Mouse (Mus musculus) heart, postnatal 10 days (tissue): ENCODE measurements around the gene Zfp488. TPM values are rescaled to one million over a fixed set of nuclear protein-coding genes. Genes with fewer than 3 reads are reported as not detected.

ENCODE experiments used
- DNase-seq, 2 experiments: peaks; one replicate each; pipeline ENCODE4 v3.0.0; 2021
- intact Hi-C: fragments of 180-260 bp; cut with DNase I; formaldehyde crosslinking; loops from one replicate; pipeline ENCODE4 v1.15.1; 2025
- total RNA-seq, 2 experiments: library from RNA; stranded (reverse); gene quantifications; 2 replicates each; pipeline ENCODE4 v1.2.3; 2021

Zfp488 gene
- total RNA-seq, result under 1 TPM in 1 of 2 experiments, not detected in 1; 0.07 TPM

DNA sequence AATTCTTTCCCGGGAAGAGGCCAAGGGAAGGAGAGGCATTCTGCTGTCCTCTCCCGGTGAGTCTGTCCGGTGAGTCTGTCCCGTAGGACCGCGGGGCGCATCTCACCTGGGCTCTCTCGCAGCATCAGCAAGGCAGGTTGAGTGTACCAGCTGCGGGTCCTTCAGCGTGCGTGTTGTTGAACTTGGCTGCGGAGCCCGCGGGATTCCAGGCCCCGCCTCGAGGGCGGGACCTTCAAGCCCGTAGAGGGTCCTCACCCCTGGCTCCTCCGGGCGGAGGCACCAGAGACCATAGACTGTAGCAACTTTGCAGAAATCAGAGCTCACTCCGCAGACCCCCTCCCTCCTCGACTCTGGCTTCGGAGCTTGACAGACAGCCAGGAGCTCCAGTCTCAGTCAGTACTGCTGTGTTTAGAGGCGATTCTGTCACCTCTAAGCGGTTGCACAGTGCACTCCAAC lies at the start of gene Zfp488:
Gene Zfp488, minus strand, starts transcription at position 161 of the 456 bp plus-strand sequence.
- intact Hi-C loops, result no loop called here
- DNase-seq, result peak in 1 of 2 experiments; percentile 6

DNA sequence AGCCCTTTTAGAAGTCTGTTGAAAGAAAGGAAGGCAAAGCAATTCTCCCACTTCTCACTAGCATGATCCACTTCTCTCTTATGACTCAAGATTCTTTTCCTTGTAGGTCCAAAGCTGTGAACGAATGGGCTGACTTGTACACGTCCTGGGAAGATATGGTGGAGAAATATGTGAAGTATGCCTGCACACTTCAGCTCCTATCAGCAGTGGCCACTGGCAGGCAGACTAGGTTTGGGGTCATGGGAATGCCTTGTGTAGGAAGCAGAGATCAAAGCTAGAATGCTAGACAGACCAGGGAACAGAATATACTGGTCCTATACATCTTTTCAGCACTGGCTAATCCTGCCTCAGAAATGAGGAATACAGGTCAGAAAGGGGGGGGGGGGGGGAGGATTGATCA lies 48.1 kb upstream of the Zfp488 start:
- intact Hi-C loops, result no loop called here
- peak; percentile 3 to 12 for DNase-seq

DNA sequence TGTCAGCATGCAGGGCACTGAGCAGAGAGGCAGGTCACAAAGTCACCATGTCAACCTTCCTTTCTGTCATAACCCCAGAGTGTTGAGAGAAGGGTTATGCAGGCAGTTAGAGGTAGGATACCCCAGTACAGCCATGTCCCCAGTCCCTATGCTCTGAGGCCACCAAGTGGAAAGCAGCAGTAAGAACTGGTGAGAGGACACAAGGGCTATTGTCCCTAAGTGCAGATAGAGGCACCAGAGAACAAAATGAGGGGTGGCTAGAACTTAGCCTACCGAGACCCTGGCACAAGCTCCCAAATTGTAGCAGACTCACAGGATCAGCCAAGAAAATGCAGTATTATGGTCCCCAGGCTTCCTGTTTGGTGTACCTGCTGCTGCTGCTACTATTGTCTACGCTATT lies 38.4 kb upstream of the Zfp488 start:
- no peak for DNase-seq
- intact Hi-C loops, result no loop called here

DNA sequence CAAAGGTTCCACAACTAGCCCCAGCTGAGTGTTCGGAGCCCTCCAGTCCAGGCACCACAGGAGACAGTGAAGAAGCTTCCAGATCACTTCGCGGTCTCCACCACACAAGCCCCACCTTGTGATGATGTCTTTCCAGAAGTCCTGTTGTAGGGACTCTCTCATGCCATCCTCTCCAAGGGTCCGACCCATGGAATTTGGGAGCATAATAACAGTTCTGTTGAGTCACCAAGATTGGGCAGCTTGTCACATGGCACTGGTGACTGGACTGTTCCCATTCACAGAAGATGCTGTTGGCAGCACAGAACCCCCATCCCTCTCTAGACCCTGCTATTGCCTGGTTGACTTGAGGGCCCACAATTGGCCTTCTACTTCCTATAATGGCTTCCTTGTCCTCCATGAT lies 37.8 kb upstream of the Zfp488 start, which contains the start of gene Gm5460:
Gene Gm5460, plus strand, starts transcription at position 378 of the 400 bp plus-strand sequence.
- DNase-seq, result no peak
- intact Hi-C loops, result no loop called here

DNA sequence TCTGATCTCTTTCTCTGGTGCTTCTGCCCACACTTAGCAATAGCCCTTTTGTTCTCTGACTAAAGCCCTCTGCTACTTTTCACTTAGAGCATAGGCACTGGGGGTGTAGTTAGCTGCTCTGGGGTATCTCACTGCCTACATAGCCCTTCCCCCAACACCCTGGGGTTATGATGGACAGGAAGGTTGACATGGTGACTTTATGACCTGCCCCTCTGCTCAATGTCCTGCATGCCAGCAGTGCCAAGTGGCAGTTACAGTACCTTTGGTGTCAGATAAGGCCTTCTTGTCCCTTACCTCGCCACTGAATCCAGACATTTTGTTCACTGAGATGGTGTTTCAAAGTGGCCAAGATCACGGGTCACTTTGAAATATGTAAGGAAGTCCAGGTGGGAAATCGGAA lies 36.5 kb upstream of the Zfp488 start, which contains the start of gene Gm30083:
Gene Gm30083, minus strand, starts transcription at position 120 of the 400 bp plus-strand sequence.
- intact Hi-C loops, result no loop called here
- DNase-seq, result no peak

DNA sequence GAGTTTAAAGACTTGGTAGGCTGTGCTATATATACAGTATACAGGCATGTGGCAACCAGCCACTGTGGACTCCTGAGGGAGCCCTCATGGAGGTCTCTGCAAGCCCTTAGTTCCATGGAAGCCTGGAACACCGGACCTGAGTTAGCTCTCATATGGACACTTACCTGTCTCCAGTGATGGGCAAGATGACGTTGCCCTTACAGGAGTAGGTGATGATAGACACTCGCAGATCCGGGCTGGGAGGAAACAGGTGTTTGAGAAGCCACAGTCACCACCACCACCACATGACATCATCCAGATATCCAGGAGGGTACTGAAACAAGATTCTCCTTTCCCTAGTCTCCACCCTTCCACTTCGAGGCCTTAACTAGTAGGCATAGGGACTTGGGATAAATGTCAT lies 23.8 kb upstream of the Zfp488 start:
- intact Hi-C loops, result no loop called here
- DNase-seq, result no peak

DNA sequence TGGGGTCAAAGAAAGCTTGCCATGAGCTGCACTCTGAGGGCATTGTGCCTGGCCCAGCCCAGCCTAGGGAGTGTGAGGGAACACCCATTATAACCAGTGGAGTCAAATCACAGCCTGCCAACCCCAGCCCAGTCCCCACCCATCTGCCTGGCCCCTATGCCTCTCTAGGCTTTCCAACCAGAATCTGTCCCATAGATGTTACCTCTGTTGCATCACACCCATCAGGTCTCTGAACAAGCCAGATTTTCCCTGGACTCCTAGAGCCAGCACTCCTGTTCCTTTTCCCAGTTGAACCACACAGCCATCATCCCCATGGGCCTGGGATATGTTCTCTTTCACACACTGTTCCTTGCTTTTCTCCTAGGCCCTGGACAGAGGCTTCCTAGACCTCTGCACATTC lies 22.9 kb upstream of the Zfp488 start:
- DNase-seq, result no peak
- intact Hi-C loops, result no loop called here

DNA sequence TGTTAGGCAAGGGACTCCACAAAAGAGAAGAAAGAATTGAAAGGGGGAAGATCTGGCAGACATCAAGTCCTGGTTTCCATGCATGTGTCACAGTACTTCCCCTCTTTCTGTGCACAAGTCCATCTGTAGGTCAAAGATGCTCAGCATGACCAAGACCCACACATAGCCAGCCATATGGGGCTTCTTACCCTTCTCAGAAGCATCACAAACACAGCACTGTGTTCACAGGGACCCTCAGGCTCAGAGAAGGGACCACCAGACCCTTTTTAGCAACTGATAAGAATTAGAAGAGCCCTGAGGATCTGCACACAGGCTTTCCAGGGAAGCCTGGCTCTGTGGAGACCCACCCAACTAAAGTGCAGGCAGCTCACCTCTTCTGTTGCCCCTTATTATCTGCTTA lies 21.5 kb upstream of the Zfp488 start:
- DNase-seq, result no peak
- intact Hi-C loops, result no loop called here

DNA sequence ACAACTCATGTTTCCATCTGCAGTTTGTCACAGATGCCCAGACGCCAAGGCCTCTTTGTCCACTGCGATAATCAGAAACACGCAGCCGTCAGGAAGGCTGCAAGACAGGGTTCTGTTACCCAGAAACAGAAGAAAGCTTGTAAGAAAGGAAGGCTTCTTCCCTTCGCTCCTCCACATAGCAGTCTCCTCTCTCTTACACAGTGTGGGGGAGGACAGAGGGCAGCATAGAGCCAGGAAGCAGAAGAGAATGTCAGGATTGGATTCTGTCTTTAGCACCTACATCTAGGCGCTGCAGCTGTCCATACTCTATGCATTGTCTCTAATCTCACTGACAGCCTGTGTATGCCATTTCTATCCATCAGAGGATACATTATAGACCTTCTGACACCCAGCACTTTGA lies 18.9 kb upstream of the Zfp488 start:
- no peak for DNase-seq
- intact Hi-C loops, result no loop called here

DNA sequence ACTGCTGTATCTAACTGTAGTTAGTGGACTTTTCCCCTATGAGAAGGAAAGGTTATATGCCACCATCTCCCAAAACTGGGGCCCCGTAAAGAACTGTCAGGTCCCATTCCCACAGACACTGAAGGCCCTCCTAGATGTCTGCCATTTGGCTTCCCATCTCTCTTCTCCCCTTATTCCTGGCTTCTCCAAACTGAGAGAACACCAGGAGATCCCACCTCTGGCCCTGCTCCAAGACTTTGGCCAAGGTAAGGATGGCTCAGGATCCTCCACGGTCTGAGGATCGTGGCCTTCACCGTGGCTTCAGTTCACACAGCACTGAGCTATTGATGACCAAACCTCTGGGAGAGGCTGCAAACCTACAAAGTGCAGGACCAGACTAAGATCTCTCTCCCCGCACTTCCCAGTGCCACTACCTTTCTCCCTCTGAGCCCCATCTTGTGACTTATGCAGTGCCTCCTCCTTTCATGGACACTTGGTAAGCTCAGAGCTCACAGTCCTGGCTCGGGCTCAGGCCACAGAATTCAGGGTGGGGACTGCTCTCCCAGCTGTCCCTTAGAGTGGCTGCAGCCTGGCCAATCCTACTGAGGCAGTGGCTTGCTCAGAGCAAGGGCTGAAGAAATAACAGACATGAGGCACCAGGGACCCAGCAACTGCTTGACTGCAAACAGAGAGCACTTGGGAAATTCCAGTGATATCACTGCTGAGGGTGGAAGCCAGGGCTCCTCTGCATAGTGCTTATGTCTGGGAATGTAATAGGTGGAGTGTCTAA lies 15.1 kb upstream of the Zfp488 start:
- DNase-seq, result peak; percentile 8 to 14
- intact Hi-C loops, result no loop called here

DNA sequence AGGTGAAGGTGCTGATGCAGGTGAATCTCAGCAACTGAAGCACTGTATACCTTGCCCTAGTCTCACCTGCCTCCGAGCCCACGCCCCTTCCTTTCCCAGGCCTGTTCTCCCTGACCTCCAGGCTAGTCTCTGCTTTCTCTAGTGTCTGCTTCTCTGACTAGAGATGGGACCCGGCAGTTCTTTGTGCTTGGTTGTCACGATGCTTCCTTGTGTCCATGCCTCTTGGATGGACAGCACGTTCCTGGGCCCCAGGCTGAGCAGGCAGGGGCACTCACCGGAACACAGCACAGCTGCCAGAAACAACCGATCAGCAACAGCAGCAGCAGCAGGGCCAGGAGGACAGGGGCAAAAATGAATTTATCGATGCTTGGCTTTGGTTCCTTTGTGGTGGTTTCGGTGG lies 14.5 kb upstream of the Zfp488 start:
- intact Hi-C loops, result no loop called here
- no peak for DNase-seq

DNA sequence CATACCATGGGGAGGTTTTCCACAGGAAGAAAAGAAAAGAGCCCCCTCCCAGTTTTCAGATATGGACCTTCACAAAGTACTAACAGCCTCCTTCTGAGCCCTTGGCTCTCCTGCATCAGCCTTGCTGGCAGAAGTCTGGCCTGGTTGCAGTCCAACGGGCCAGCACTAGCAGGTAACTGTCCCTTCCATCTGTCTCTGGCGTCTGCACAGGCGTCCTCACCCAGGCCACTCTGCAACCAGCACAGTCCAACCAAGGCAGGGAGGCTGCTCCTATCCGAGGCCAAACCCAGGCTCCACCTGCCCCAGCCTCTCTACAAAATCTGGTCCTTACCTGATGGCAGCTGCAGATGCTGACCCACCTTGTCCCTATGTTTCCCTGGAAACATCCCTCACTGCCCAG lies 13.4 kb upstream of the Zfp488 start:
- intact Hi-C loops, result no loop called here
- DNase-seq, result no peak

DNA sequence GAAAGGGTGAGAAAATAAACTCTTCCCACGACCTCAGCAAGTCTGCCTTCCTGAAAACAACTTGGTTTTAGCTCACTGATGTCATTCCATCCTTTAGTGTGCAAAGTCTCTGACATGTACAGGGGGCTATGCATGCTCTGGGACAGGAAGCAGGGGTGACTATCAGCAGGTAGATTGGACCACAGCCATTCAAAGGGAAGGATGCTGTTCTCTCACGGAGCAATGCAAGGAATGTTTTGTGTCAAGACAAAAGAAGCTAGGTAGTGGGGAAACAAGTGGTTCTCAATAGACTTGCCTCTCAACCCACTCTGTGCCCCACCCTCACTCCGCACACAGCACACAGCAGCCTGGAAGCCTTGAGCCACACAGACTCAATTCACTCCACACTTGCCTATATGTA lies 10.6 kb upstream of the Zfp488 start:
- intact Hi-C loops, result no loop called here
- DNase-seq, result no peak

DNA sequence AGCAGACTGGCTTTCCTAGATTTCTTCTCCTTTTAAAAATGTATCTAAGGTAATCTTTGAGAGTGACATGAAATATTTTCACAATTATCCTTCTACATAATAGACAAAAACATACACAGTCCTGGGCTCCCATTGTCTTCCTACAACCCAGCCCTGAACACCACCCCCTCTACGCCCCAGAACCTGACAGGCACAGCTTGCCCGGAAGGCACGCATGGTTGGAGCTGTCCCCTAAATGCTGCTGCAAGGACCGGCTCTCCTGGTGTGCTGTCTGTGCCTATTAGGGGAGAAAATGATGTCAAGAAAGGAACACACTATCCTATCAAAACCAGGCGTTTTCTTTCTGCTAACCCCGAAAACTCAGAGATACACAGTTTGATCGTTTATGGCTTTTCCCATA lies 816 bp downstream of the Zfp488 start:
- intact Hi-C loops, result no loop called here
- no peak for DNase-seq

DNA sequence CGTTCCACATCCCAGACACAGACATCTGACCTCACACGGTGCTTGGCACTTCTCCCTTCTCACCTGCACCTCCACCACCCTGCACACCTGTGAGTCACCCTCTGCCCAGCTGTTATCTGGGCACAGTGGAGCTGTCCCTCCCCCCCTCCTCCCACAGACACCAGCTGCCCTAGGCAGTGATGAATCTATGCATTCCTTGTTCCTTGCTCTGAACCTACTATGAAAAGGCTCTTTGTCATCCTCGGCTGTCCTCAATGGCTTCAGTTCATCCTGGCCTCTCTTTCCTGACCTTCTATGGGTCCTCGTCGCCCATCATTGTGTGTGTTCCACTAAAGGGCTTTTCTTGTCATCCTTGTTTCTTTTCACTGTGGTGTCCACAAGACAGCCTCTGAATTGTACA lies 3.8 kb downstream of the Zfp488 start:
- no peak for DNase-seq
- intact Hi-C loops, result no loop called here

DNA sequence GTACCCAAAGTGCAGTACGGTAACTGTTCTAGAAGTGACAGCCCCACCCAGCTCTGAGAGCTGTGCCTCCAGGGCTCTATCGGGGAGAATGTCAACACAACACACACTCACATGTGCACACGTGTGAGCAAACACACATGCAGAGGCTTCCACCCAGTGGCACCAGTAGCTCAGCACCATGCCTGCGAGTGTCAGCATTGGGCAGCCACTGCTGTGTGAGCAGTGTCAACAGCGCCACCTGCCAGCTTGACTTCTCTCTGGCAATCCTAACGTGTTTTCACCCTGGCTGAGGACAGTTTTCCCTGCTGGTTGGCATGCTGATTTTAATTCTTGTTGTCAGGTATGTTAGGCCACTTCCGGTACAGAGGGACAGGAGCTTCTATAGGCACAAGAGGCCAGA lies 5.9 kb downstream of the Zfp488 start:
- peak in 1 of 2 experiments; percentile 9 for DNase-seq
- intact Hi-C loops, result no loop called here

DNA sequence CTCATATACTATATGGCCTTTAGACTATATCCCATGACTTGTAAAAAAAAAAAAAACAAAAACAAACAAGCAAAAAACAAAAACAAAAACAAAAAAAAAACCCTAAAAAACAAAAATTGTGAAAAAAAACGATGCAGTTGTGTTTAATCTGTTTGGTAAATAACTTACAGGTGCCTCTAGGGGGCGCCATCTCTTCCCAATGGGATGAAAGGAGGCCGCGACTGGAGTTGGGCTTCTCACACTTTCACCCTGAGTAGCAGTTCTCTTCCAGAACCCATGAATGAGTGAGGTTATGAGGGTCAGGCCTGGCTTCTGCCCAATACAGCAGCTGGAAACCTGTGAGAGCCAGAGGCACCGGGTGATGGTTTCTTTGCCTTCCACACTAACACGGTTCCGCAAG lies 12.9 kb downstream of the Zfp488 start:
- intact Hi-C loops, result loop anchor here (10.0 kb wide), 1 partner anchor 269 kb away; no protein-coding TSS in a partner anchor
- no peak for DNase-seq

DNA sequence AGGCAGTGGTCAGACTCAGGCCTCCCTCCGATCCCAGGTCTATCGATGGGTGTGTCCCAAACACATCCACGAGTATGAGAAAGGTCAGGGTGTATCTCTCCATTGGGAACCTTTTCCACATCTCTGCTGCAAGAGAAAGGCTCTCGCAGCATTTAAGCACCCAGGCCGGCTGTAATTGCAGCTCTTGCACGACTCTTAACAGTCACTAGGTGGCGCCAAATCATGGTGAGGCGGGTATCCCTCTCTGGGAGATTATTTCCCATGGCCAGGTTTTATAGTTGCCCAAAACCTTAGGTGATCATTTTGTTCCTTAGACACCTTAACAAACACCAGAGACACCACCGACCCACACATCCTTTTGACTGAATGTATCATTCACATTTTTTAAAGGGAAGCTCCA lies 19.2 kb downstream of the Zfp488 start:
- DNase-seq, result peak; percentile 63 to 77
- intact Hi-C loops, result loop anchor here (1.0 to 10.0 kb wide), 2 partner anchors 147 to 405 kb away; no protein-coding TSS in a partner anchor

DNA sequence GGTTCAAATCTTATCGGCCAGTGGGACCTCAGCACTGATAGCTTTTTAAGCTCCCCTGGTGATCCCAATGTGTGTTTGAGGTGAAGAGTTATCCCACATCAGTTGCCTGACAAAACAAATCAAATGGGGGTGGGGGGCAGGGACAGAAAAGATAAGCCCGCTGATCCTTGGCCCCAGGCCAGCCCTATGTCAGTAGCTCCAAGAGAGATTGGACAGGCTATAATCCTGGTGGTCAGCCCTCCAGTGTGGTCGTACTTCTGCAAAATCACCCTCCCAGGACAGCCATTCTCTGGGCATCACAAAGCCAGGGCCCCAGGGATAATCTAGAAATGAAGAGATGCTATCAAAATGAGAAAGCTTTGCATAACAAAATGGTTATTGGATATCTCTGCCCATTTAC lies 19.7 kb downstream of the Zfp488 start:
- intact Hi-C loops, result loop anchor here (1.0 to 10.0 kb wide), 2 partner anchors 147 to 406 kb away; no protein-coding TSS in a partner anchor
- no peak for DNase-seq

DNA sequence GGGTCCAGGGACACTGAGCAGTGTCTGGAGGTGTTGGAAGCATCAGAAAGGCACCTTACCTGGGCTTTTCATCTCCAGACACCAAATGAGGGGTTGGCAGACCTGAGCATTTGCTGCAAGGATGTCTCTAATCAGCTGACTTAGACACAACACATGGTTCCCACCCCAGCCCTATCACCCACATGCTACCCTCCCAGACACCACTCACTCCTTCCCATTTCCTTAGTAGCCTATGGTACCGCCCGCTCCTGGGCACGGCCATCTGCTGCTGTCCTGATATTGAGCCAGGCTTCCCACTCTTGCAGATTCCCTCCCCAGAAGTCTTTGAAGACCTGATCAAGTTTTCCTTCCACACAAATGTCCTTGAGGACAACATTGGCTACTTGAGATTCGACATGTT lies 20.4 kb downstream of the Zfp488 start:
- intact Hi-C loops, result loop anchor here (10.0 kb wide), 1 partner anchor 407 kb away; no protein-coding TSS in a partner anchor
- DNase-seq, result no peak

DNA sequence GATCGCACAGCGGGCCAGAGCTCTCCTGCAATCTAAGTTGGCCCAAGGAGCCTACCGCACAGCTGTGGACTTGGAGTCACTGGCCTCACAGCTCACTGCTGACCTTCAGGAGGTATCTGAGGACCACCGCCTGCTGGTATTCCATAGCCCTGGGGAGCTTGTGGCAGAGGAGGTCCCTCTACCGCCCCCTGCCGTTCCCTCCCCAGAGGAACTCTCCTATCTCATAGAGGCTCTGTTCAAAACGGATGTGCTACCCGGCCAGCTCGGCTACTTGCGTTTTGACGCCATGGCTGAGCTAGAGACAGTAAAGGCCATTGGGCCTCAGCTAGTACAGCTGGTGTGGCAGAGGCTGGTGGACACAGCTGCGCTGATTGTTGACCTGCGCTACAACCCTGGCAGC lies 22.5 kb downstream of the Zfp488 start:
- DNase-seq, result no peak
- intact Hi-C loops, result loop anchor here (10.0 kb wide), 1 partner anchor 409 kb away; no protein-coding TSS in a partner anchor

DNA sequence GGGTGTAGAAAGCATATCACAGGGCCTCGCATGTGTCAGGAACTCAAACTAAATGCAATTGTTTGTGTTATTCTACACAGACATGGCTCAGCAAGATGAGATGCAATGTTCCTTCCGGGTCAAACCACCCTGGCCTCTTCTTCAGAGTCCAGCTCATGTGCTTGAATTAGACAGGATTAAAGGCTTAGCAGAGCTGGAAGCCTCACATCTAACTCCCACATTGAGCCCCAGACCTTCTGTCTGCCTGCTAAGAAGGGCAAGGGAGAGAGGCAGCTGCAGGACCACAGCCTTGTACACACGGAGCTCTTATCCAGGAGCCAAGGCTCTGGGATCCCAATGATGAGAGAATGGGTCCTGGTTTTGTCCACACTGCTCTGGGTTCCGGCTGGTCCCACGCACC lies 24.8 kb downstream of the Zfp488 start, which contains the start of gene Rbp3:
Gene Rbp3, plus strand, starts transcription at position 243 of the 400 bp plus-strand sequence.
- no peak for DNase-seq
- intact Hi-C loops, result loop anchor here (10.0 kb wide), 1 partner anchor 411 kb away; no protein-coding TSS in a partner anchor
